Mouse (Mus musculus) hindbrain, embryonic 15.5 days (tissue): Measurements from ENCODE around the gene Lnx1. TPM values are rescaled to one million over a fixed set of nuclear protein-coding genes. Genes with fewer than 3 reads are reported as not detected.

ENCODE experiments used
- ATAC-seq: fragments of 200-750 bp; cut with Nextera tagmentation; 2 replicates; pipeline ENCODE4 v1.8.0; 2017; ENCODE audit warnings: low read depth, moderate number of reproducible peaks, moderate TSS enrichment; ENCODE audit not compliant: low FRiP score
- H3K27ac ChIP-seq: fragments of 300-500 bp; sonication (generic); replicated peaks from 2 replicates; pipeline ENCODE4 v1.5.1; 2015; ENCODE audit warnings: mild to moderate bottlenecking, inconsistent platforms
- H3K27me3 ChIP-seq: fragments of 300-500 bp; sonication (generic); 2 replicates; pipeline ENCODE4 v1.6.1; 2015; ENCODE audit warnings: control low read depth, inconsistent platforms
- H3K36me3 ChIP-seq: fragments of 300-500 bp; sonication (generic); 2 replicates; pipeline ENCODE4 v1.6.1; 2015; ENCODE audit warnings: control low read depth, inconsistent platforms
- H3K4me1 ChIP-seq: fragments of 300-500 bp; sonication (generic); replicated peaks from 2 replicates; pipeline ENCODE4 v1.6.1; 2015; ENCODE audit warnings: control low read depth, inconsistent platforms
- H3K4me2 ChIP-seq: fragments of 300-500 bp; sonication (generic); 2 replicates; pipeline ENCODE4 v1.6.1; 2015; ENCODE audit warnings: moderate library complexity, mild to moderate bottlenecking, inconsistent platforms
- H3K4me3 ChIP-seq: fragments of 300-500 bp; sonication (generic); 2 replicates; pipeline ENCODE4 v1.5.1; 2015; ENCODE audit warnings: mild to moderate bottlenecking, inconsistent platforms
- H3K9ac ChIP-seq: fragments of 300-500 bp; sonication (generic); 2 replicates; pipeline ENCODE4 v1.6.1; 2015; ENCODE audit warnings: inconsistent platforms
- H3K9me3 ChIP-seq: fragments of 300-500 bp; sonication (generic); 2 replicates; pipeline ENCODE4 v1.6.1; 2016; ENCODE audit warnings: control low read depth, inconsistent platforms
- WGBS: fragments of 180-500 bp; shearing (Covaris S2); methylation state at CpG from one replicate; pipeline ENCODE4 v1.1.7; 2015; 5-methylcytosine and 5-hydroxymethylcytosine counted together
- polyA plus RNA-seq: library from polyadenylated mRNA; unstranded; fragments of >200 nt; fragmentation: Nextera tagmentation; extraction: Ambion mirVana; gene quantifications from 2 replicates; pipeline ENCODE4 v1.2.1, GENCODE M21; 2015

The Lnx1 gene
- polyA plus RNA-seq, 1 experiment from 2014 or later = 11.7 TPM

DNA sequence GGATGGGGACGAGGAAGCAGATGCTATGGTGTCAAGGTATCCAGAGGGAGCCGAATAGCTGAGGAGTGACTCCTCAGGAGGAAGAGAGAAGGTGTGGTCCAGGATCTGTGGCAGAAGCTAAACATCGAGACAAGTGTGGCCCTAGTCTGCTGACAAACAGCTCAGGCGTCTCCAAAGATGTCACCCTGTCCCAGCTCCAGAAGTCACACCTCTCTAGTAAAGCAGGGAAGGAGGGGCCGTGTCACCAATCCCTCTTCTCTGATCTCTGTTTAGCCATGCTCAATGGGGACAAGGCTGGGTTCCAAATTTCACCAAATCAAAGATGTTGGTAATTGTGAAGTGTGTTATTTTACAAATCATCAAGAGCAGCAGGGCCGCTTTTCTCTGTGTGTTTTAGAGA is 33.8 kb downstream of the Lnx1 start:
- Histone ChIP-seq H3K36me3 (no peaks in the 10 kb centered on the region), H3K9me3 (no peaks in the 10 kb centered on the region), H3K27me3 (no peaks in the 10 kb centered on the region), H3K9ac (no peak overlapping the region), H3K4me3 (no peak overlapping the region), H3K4me2 (no peak overlapping the region), H3K27ac (no peak overlapping the region), H3K4me1 (no peaks in the 10 kb centered on the region)
- no peak for ATAC-seq
- WGBS = 80% methylated on average over 6 of the region's 6 CpGs

DNA sequence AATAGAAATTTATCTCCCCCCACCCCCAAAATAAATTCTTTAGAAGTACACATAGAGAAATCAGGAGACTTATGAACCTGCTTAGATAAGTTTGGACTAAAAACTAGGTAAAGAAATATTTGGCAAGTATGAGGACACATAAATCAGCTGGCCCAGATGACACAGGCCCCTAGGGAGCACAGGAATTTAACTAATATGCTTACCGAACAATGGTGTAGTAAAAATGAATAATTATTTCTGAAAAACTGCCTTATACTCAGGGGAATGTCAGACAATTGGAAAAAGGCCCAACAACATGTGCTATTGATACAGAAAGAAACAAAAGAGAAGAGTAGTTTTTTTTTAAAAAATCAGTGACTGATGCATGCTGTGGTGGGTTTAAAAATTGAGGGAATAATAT is 40.1 kb downstream of the Lnx1 start:
- no peak overlapping the region for H3K9ac ChIP-seq
- no peak overlapping the region for H3K4me2 ChIP-seq
- H3K9me3 ChIP-seq = no peaks in the 10 kb centered on the region
- H3K4me1 ChIP-seq = no peaks in the 10 kb centered on the region
- ATAC-seq = no peak
- no peak overlapping the region for H3K4me3 ChIP-seq
- no peaks in the 10 kb centered on the region for H3K27me3 ChIP-seq
- H3K36me3 ChIP-seq = no peaks in the 10 kb centered on the region
- WGBS = 25% methylated on average over 1 of the region's 1 CpGs
- H3K27ac ChIP-seq = no peak overlapping the region

GRCm38 (mm10) chr5:74661734-74662560 is 40.8 kb downstream of the Lnx1 start:
- no peak for ATAC-seq
- Histone ChIP-seq H3K9ac (no peak overlapping the region), H3K4me1 (no peaks in the 10 kb centered on the region), H3K4me2 (no peak overlapping the region), H3K27ac (no peak overlapping the region), H3K9me3 (no peaks in the 10 kb centered on the region), H3K36me3 (no peaks in the 10 kb centered on the region), H3K4me3 (no peak overlapping the region), H3K27me3 (no peaks in the 10 kb centered on the region)
- WGBS = 74% methylated on average over 4 of the region's 4 CpGs

- H3K36me3 ChIP-seq = no peaks in the 10 kb centered on the region
- no peaks in the 10 kb centered on the region for H3K27me3 ChIP-seq
- no peak overlapping the region for H3K9ac ChIP-seq
- H3K4me3 ChIP-seq = no peak overlapping the region
- WGBS = 77% methylated on average over 4 of the region's 4 CpGs
- H3K9me3 ChIP-seq = no peaks in the 10 kb centered on the region
- no peak overlapping the region for H3K27ac ChIP-seq
- no peak overlapping the region for H3K4me2 ChIP-seq
- no peak for ATAC-seq
- H3K4me1 ChIP-seq = no peaks in the 10 kb centered on the region
These were observed 42.9 kb downstream of the Lnx1 start for GRCm38 (mm10) chr5:74659856-74660255.

GRCm38 (mm10) chr5:74659281-74659680 is 43.4 kb downstream of the Lnx1 start:
- Histone ChIP-seq H3K4me1 (no peaks in the 10 kb centered on the region), H3K4me2 (no peak overlapping the region), H3K27ac (no peak overlapping the region), H3K9ac (no peak overlapping the region), H3K9me3 (no peaks in the 10 kb centered on the region), H3K27me3 (no peaks in the 10 kb centered on the region), H3K4me3 (no peak overlapping the region), H3K36me3 (no peaks in the 10 kb centered on the region)
- 82% methylated on average over 5 of the region's 5 CpGs for WGBS
- ATAC-seq = no peak

GRCm38 (mm10) chr5:74657930-74658329 is 44.8 kb downstream of the Lnx1 start:
- 84% methylated on average over 6 of the region's 6 CpGs for WGBS
- ATAC-seq = no peak
- no peaks in the 10 kb centered on the region for H3K27me3 ChIP-seq

DNA sequence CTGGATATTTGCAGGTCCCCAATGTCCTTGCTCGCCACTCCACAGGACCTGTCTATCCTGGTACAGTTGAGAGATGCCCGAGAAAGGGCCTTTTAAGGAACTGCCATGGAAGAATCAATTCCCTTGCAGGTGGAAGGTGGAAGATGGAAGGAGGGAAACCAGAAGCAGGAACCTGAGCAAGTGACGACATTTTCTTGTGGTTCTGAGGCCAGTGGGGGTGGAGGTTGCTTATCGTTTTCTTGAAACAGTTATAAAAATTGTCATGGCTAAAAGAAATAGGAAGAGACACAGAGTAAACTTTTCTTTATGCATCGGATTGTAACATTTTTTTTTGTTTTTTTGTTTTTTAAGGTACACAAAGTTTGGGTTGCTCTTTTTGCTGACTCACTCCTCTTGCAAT is 46.3 kb downstream of the Lnx1 start:
- no peak for ATAC-seq
- Histone ChIP-seq H3K27me3 (no peaks in the 10 kb centered on the region), H3K36me3 (no peaks in the 10 kb centered on the region), H3K9me3 (no peaks in the 10 kb centered on the region), H3K4me3 (no peak overlapping the region), H3K27ac (no peak overlapping the region), H3K9ac (no peak overlapping the region), H3K4me2 (no peak overlapping the region), H3K4me1 (no peaks in the 10 kb centered on the region)
- WGBS = 93% methylated on average over 5 of the region's 5 CpGs

More at GRCm38 (mm10) chr5:74657930-74658329, 44.8 kb downstream of the Lnx1 start:
- Histone ChIP-seq H3K27ac (no peak overlapping the region), H3K9me3 (no peaks in the 10 kb centered on the region), H3K9ac (no peak overlapping the region), H3K4me2 (no peak overlapping the region), H3K4me1 (no peaks in the 10 kb centered on the region), H3K36me3 (no peaks in the 10 kb centered on the region), H3K4me3 (no peak overlapping the region)

DNA sequence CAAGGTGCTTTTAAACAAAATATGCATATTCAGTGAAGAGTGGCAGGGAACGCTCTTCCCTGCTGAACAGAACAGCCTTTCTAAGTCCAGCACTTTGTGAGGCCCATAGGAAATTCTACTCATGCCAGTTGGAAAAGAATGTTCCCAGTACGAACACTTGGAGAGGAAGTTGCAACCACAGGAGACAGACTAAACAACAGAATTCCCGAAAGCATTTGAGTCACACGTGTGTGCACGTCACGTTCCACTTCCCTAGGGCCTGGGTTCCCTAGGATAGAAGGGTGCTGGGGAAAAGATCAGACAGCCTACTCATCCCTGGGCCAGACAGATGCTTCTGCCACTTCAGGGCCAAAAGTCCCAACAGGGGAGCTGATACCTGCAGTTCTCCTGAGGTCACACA is 48.2 kb downstream of the Lnx1 start:
- Histone ChIP-seq H3K4me3 (no peak overlapping the region), H3K4me2 (no peak overlapping the region), H3K27me3 (no peaks in the 10 kb centered on the region), H3K9ac (no peak overlapping the region), H3K36me3 (no peaks in the 10 kb centered on the region), H3K9me3 (no peaks in the 10 kb centered on the region), H3K27ac (no peak overlapping the region), H3K4me1 (no peaks in the 10 kb centered on the region)
- no peak for ATAC-seq
- 74% methylated on average over 6 of the region's 6 CpGs for WGBS

DNA sequence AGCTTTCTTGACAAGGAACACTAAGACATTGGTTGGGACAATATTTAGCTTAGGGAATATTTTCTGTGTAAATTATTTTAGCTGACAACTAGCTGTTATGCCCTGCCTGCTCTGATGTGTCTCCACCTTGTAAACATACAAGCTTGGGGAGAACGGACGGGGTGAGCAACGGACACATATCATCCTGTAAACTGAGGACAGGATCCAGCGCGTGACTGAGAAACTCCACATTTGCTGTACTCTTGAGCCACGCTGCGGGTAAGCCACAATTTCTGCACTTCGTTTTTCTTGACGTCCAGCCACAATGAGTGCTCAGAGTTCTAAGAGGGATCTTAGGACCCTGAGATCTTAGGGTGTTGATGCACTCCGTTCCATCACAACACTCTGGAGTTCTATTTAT is 48.9 kb downstream of the Lnx1 start:
- Histone ChIP-seq H3K36me3 (no peaks in the 10 kb centered on the region), H3K4me1 (no peaks in the 10 kb centered on the region), H3K4me2 (no peak overlapping the region), H3K4me3 (no peak overlapping the region), H3K9ac (no peak overlapping the region), H3K27ac (no peak overlapping the region), H3K9me3 (no peaks in the 10 kb centered on the region), H3K27me3 (no peaks in the 10 kb centered on the region)
- WGBS = 95% methylated on average over 10 of the region's 10 CpGs
- no peak for ATAC-seq

GRCm38 (mm10) chr5:74649122-74649521 is 53.6 kb downstream of the Lnx1 start:
- H3K27me3 ChIP-seq = no peaks in the 10 kb centered on the region
- H3K36me3 ChIP-seq = no peaks in the 10 kb centered on the region
- 91% methylated on average over 1 of the region's 1 CpGs for WGBS
- no peak overlapping the region for H3K4me3 ChIP-seq
- H3K4me2 ChIP-seq = no peak overlapping the region
- 0 out of 2 replicates have a peak, but pooled peaks cover 4% of the 10 kb centered on the region for H3K4me1 ChIP-seq
- H3K9ac ChIP-seq = no peak overlapping the region
- no peaks in the 10 kb centered on the region for H3K9me3 ChIP-seq
- no peak for ATAC-seq
- H3K27ac ChIP-seq = no peak overlapping the region

DNA sequence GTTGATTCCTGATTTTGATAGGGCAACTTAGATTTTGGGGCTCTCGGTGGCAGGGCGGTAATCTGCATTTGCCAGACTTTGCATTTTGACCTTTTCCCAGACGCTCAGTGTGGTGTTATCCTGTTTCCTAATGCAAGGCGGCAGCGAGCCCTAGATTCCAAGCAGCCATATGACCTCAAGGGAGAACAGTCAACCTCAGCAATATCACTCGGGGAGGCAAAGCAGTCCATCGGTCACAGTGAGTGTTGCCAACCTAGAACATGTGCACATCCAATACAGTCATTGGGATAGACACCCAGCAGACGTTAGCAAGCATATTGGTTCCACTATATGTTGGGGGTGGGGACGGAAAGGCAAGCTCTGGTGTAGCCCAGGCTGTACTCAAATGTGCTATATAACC is 54.5 kb downstream of the Lnx1 start:
- Histone ChIP-seq H3K9ac (no peak overlapping the region), H3K27me3 (no peaks in the 10 kb centered on the region), H3K27ac (no peak overlapping the region), H3K36me3 (no peaks in the 10 kb centered on the region), H3K4me1 (0 out of 2 replicates have a peak, but pooled peaks cover 4% of the 10 kb centered on the region), H3K9me3 (no peaks in the 10 kb centered on the region), H3K4me3 (no peak overlapping the region), H3K4me2 (no peak overlapping the region)
- WGBS = 69% methylated on average over 9 of the region's 9 CpGs
- no peak for ATAC-seq

DNA sequence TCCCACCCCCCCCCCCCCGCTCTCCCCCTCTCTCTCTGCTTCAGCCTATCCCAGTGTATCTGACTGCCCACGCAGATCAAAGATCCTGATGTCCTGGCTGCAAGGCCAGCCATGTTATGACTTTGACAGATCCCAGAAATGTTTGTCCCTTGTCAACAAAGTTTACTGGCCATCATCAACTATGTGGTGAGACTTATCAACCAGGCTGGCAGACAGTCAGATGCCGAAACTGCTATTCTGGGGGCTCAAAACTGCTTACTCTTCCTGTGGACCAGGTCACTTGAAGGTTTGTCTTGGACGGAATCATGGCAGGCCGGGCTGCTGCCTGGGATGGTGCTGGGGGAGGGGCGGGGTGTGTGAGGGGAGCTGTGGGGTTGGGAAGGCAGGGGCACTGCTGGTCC is 55.1 kb downstream of the Lnx1 start:
- no peak overlapping the region for H3K4me2 ChIP-seq
- H3K9me3 ChIP-seq = no peaks in the 10 kb centered on the region
- no peaks in the 10 kb centered on the region for H3K36me3 ChIP-seq
- no peak overlapping the region for H3K4me3 ChIP-seq
- 74% methylated on average over 5 of the region's 6 CpGs for WGBS
- ATAC-seq = no peak
- no peak overlapping the region for H3K9ac ChIP-seq
- no peaks in the 10 kb centered on the region for H3K27me3 ChIP-seq
- no peak overlapping the region for H3K27ac ChIP-seq
- 0 out of 2 replicates have a peak, but pooled peaks cover 4% of the 10 kb centered on the region for H3K4me1 ChIP-seq

GRCm38 (mm10) chr5:74642291-74642690 is 60.4 kb downstream of the Lnx1 start:
- Histone ChIP-seq H3K27ac (no peak overlapping the region), H3K4me2 (no peak overlapping the region), H3K36me3 (no peaks in the 10 kb centered on the region), H3K27me3 (no peaks in the 10 kb centered on the region), H3K9ac (no peak overlapping the region), H3K9me3 (no peaks in the 10 kb centered on the region), H3K4me3 (no peak overlapping the region), H3K4me1 (no peaks in the 10 kb centered on the region)
- ATAC-seq = no peak
- WGBS = 84% methylated on average over 2 of the region's 2 CpGs
